Mouse (Mus musculus) bone marrow macrophage, adult 2 months (primary cell): Measurements from ENCODE around the gene Ppp1r3c.

Experiments used
- CTCF ChIP-seq: IDR thresholded peaks from 2 replicates; pipeline ENCODE4 v1.5.1; 2012; ENCODE audit warnings: low read depth, mild to moderate bottlenecking, low read length, moderate library complexity
- POLR2A ChIP-seq: IDR thresholded peaks from 2 replicates; pipeline ENCODE4 v1.6.1; 2012; ENCODE audit warnings: mild to moderate bottlenecking, low read depth, low read length, borderline replicate concordance

- TF ChIP-seq POLR2A, result no peak
- TF ChIP-seq CTCF, result no peak
These were observed 50.4 kb downstream of the Ppp1r3c start for GRCm38 (mm10) chr19:36686016-36686415.
